ENCODE assay signal across 7 mouse cellular contexts in genomic region chr17:33903911-33904651, GRCm38 (mm10). TPM values are rescaled to one million over a fixed set of nuclear protein-coding genes. Genes with fewer than 3 reads are reported as not detected.
"Had no signal": no experiment of that assay in that cellular context is flagged by ENCODE, and none has a peak within 500 bp of the region (broad histone marks: within the 10 kb centered on the region; RNA-seq: fewer than 3 reads in every experiment).

No protein-coding gene starts in this region.

RNA-seq across cellular contexts. Expression of gene Platr17, which starts 0.9 kb away (rescaled TPM):
- total RNA-seq: layer of hippocampus, postnatal 36 days; left cerebral cortex, adult 2 months; liver, adult 2 months; megakaryocyte-erythroid progenitor cell, adult 5-6 weeks had no signal
- polyA plus RNA-seq: midbrain, embryonic 14.5 days; neural tube, embryonic 11.5 days; small intestine, adult 2 months had no signal
